Mouse (Mus musculus) T-helper 17 cell (primary cell): ENCODE measurements around the gene Myocd.

Experiments
- in situ Hi-C, 2 experiments: fragments of 300-600 bp; cut with MboI, MseI; formaldehyde crosslinking; loops; 1 replicate in 1 of 2; 2 replicates in 1 of 2; pipeline ENCODE4 v1.15.1; 2025; ENCODE audit warnings: high pct_unique_total_duplicates in 2 of 2

Myocd gene

DNA sequence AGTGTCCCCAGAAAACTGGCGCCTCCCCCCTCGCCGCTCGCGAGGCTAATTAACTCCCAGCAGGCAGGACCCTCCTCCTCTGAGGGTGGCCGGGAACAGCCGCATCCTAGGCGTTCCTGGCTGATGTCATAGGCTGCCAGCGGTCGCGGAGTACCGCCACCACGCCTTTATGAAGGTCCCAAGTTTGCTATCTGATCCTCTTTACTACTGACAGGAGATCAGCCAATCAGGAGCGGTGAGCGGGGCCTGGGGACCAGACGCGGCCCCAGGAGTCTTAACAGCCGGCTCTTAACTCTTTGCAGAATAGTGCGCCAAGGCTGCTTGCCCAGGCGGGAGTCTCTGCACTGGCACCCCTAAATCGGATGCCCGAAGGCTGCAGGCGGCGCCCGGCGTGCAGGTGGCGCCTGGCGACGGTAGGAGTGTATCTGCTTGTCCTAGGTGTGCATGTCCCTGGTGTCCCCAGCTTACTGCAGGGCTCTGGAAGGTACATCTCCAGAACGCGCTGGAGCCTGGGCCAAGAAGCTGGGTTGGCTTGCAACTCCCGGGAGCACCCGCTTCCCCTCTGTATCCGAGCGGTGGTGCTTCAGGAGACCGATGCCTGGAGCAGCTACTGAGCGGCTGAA lies at the start of gene Myocd:
Gene Myocd, minus strand, starts transcription at position 139 of the 623 bp plus-strand sequence.
- in situ Hi-C loops: no loop called here

DNA sequence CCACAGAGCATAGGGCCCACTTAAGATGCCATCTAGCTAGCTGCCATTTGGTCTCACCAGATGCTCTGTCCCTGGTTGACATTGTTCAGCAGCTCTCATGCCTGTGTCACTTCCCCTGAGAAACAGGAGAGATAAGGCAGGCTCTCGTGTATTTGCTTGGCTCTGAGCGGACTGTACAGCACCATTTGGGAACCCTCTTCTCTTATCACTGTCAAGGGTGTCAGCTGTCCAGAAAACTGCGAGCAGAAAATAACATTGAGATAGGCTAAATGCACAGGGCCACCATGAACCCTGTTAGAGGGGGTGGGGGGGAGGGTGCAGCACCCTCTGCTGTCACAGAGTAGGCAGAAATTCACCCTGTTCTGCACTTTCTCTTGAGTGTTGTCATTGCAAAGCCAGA lies 34.0 kb upstream of the Myocd start:
- in situ Hi-C loops: no loop called here

- in situ Hi-C loops: no loop called here
Measured at GRCm38 (mm10) chr11:65294128-65294833, 24.5 kb upstream of the Myocd start.

DNA sequence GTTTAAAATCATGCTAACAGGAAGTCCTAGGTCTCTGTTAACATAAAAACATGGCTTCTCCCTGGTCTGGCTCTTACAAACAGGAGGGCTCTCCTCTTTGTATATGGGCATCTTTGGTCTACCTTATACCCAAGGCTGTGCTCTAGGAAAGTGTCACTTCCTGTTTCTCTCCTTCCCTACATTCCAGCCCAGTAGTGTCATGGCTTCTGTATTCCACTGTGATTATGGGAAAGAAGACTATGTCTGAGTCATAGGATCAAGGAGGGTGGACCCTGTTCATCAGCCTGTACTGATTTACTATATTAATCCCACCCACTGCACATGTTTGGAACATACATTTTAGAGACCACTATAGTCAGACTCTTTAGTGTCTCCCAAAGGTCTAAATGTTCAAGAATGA lies 23.2 kb upstream of the Myocd start:
- in situ Hi-C loops: no loop called here

GRCm38 (mm10) chr11:65287706-65288105 lies 17.9 kb upstream of the Myocd start:
- in situ Hi-C loops: no loop called here

- in situ Hi-C loops: no loop called here
Measured at GRCm38 (mm10) chr11:65286211-65286610, 16.4 kb upstream of the Myocd start.

DNA sequence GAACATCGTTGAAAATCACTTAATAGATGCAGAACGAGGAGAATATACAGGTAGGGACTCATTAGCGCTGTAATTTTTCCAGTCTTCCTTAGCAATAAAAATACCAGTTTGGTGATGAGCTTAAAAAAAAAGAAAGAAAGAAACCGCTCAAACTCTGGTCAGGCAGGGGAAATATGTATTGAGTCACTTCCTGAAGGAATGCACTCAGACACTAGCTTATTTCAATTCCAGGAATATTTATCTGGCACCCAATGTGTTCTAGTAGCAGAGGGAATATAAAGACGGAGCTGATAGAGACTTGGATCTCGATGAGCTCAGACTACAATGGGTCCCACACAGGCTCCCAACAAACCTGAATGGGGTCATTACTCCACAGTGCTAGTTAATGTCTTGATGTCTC lies 5.7 kb upstream of the Myocd start:
- in situ Hi-C loops: no loop called here

DNA sequence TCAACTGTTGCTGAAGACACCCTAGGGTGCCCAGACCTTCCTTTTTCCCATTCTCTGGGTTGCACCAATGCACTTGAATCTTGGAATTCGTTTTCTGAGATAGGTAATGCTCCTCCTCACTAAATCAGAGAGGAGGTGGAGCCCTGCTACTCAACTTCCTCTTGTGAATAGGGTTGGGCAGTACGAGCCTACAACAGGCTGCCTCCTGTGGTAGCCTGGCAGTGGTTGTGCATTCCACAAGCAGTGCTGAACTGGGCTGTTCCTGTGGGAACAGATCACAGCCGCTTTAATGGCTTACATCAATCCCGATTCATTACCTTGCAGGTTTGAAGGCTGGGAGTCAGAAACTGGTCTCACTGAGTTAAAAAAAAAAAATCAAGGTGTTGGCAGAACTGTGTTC lies 1.2 kb upstream of the Myocd start:
- in situ Hi-C loops: no loop called here

- in situ Hi-C loops: no loop called here
Measured at GRCm38 (mm10) chr11:65268310-65268709, 1.5 kb downstream of the Myocd start.

- in situ Hi-C loops: no loop called here
Measured at GRCm38 (mm10) chr11:65263466-65263865, 6.3 kb downstream of the Myocd start.

DNA sequence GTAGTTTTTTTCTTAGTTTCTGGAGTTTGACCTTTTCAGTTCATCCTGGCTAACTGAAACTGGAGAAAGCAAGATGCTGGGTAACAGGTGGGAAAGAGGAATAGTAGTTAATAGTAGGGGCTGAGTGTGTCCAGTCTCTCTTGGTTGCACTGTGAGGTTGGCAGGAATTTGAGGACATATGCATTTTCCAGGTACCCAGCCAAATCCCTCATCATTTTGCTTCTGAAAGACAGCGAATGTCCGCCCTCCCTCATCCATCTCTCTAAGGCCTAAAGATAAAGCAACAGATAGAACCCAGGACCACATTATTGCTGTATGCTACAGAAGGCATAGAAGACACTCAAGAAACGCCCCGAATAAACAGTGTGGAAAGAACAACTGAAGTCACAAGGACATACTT lies 10.8 kb downstream of the Myocd start:
- in situ Hi-C loops: no loop called here

DNA sequence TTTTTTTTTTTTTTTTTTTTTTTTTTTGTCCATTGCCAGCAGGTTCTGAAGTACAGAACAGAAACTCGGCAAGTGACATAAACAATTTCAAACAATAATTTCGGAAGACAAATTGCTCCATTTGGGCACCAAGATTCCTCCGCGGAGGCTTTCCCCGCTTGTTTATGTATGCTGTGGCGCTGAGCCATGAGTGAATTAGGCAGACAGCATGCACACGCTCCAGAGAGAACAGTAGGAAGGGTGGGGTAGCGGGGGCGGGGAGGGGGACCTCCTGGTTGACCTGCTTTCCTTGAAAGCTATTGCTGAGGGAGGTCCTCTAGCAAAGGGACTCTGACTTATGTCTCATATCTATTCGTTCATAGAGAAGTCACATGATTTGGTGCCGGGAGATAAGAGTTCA lies 13.6 kb downstream of the Myocd start:
- in situ Hi-C loops: no loop called here

GRCm38 (mm10) chr11:65255564-65255963 lies 14.2 kb downstream of the Myocd start:
- in situ Hi-C loops: no loop called here

GRCm38 (mm10) chr11:65250366-65250765 lies 19.4 kb downstream of the Myocd start:
- in situ Hi-C loops: no loop called here

DNA sequence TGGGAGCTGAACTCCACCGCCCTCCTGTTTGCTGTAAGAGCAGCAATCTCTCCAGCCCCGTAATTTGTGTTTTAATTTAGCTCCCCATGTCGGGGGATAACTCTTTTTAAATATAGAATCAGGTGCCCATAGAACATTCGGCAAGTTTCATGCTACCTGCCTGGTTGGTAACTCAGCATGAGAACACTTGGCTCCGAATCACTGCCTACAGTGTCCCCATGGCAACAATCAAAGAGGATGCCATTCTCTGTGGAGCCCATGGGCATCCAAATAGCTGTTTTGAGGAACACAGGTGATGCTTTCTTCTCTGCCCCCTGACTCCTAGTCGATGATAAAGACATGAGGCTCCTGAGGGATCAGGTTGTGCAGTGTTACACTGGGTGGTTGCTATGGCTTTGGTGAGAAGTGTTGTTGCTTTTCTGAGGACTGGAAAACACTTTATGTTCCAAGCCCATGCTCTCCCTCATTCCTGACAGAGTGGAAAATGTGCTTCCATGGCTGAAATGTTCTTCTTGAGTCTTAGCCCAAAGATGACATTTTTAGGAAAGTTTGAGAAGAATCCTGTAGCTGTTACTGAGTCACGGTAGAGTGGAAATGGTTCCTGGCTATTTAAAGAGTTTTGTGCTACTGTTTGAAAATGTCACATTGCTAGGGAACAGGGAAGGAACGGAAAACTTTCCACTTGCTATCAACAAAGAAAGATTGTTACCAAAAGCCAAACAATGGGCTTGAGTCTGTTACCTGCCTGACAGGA lies 23.3 kb downstream of the Myocd start:
- in situ Hi-C loops: no loop called here

DNA sequence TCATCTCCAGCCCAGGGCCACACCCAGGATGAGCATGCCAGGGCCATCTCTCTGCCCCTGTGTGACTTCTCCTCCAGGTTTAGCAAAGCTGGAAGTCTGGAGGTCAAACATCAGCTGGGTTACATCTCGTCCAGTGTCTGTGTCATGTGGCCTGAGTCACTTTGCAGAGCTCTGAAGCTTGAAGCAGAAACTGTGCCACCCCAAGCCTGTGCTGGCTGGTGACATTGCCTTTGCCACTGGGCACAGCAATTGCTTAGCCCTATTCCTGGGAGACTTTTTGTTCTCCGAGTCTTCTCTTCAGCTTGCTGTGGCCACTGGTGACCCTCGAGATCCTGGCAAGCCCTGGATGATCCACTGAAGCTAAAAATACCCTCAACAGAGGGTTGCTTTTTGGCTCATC lies 26.2 kb downstream of the Myocd start:
- in situ Hi-C loops: loop anchor here in 1 of 2 experiments (5.0 kb wide), 1 partner anchor 1946 kb away; no protein-coding TSS in a partner anchor

GRCm38 (mm10) chr11:65240521-65240920 lies 29.3 kb downstream of the Myocd start:
- in situ Hi-C loops: loop anchor here in 1 of 2 experiments (5.0 kb wide), 1 partner anchor 1943 kb away; no protein-coding TSS in a partner anchor

DNA sequence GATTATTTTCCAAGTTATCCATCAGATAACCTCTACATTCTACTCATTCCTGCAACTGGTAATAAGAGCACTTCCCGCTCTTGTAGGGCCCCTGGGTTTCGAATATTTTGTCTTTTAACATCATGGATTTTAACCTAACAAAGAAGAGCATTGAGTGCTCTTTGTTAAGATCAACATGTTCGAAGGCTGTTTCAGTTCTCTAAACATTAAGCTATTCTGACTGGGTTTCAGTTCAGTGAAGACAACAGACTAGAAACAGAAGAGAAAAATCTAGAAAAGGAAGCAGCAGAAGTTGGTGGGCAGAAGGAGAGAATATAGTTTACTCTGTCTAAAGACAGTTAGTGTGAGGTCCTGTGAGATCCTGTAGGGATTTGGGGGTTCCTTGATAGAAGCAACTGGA lies 31.9 kb downstream of the Myocd start:
- in situ Hi-C loops: loop anchor here in 1 of 2 experiments (10.0 kb wide), 1 partner anchor 1267 kb away; no protein-coding TSS in a partner anchor

- in situ Hi-C loops: loop anchor here in 1 of 2 experiments (10.0 kb wide), 1 partner anchor 1268 kb away; no protein-coding TSS in a partner anchor
Measured at GRCm38 (mm10) chr11:65236907-65237306, 32.9 kb downstream of the Myocd start.

- in situ Hi-C loops: loop anchor here in 1 of 2 experiments (10.0 kb wide), 1 partner anchor 1269 kb away; no protein-coding TSS in a partner anchor
Measured at GRCm38 (mm10) chr11:65235374-65235773, 34.4 kb downstream of the Myocd start.

DNA sequence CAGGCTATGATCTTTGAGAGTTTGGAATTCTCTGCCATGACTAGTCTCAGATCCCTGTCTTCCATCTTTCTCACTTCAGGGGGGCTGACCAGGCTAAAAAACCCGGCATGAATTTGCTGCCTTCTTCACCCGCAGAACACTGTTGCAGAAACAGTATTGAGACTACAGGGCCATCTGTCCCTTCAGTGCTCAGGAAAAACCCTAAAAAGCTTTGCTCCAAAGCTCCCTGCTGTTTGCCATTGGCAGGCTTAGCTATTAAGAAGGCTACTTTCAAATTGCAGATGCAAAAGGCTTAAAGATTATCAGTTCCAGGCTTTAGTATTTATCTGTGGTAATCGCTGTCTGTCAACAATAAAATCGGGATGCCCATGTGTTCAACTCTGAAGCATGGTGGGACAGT lies 38.0 kb downstream of the Myocd start:
- in situ Hi-C loops: loop anchor here in 1 of 2 experiments (10.0 kb wide), 1 partner anchor 1273 kb away; no protein-coding TSS in a partner anchor

DNA sequence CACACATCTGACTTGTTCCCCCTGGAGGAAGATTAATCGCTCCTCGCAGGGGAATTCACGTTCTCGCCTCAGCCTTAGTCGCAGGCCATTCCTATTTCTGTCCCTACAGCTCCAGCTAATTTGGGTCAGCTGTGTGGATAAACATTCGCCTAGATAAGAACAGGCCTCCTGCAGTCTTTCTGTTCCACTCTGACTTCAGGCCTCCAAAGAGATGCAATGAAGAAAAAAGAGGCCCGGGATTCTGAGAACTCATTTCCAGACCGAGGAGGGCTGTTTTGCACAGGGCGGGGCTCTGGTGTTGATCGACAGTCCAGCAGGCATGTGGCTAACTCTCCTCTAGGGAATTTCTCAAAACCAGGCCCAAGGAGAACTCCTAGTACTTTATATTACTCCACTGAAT lies 43.0 kb downstream of the Myocd start:
- in situ Hi-C loops: no loop called here
